Mouse (Mus musculus) left cerebral cortex, adult 11 months (tissue): Measurements from ENCODE around the gene Ccdc194.

Experiments
- DNase-seq: peaks from one replicate; pipeline ENCODE4 v3.0.0; 2022; ENCODE audit warnings: low spot score

Ccdc194 gene

DNA sequence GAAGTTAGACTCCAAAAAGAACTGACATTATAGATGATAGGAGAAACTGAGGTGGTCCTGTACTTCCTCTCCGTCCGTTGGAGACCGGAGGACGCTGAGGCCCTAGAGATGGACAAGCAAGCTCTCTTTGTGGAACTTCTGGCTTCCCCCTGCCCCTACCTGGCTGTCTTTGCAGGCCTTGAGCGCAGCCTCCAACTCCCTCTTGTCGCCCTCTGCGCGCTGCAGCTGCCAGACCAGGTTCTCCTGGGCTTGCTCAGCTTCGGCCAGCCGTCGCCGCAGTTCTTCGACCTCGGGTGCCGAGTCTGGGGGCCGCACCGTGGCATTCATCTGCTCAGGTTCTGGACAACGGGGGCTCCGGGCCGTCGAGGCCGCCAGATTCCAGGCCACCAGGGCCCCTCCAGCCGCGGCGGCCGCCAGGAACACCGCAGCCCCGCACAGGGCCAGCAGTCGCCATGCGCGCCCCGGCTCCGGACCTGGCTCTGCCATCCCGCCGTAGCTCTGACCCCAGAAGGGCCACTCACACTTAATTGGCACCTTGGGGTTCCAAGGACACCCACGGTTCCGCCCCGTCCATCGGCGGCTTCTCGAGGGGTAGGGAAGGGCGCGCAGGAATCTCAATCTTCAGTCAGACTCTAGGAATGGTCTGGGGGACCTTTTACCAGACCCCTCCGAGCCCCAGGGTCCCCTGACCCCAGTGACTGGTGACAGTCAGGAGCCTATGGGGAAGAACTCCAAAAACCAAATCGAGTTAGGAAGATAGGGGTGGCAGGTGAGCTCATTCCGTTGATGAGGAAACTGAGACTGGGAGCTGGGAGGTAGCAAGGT, at the start of gene Ccdc194:
Gene Ccdc194 (minus strand): TSS at position 486 of the 825 bp plus-strand sequence.
- DNase-seq = no peak

DNA sequence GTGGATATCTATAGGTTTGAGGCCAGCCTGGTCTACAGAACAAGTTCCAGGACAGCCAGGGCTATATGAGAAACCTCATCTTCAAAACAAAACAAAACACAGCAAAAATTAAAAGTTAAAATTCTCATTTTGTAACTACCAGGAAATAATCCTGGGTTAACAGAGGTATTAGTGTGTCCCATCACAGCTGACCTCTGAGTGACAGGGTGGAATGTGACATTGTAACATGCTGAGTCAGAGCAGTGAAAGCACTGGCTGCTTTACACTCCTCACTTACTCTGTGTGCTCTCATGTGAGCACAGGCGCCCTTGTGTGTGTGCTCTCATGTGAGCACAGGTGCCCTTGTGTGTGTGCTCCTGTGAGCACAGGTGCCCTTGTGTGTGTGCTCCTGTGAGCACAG, 49.5 kb upstream of the Ccdc194 start:
- DNase-seq = no peak

DNA sequence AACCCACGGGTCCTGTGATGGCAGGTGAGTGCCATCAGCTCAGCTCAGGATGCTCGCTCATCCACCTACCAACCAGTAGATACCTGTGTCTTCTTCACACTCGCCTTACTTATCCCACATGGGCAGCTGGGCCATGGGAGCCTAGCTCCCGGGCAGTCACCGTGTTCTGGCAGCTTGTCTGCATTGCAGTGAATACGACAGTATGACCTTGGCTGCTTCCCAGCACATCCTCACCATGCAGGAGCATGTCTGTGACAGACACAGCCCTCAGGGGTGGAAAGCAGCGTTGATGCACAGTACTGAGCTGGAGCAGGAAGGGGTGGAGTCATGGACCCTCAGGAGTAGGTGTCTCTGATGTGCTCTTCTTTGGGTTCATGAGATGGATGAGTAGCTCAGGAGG, 48.9 kb upstream of the Ccdc194 start:
- DNase-seq = no peak

DNA sequence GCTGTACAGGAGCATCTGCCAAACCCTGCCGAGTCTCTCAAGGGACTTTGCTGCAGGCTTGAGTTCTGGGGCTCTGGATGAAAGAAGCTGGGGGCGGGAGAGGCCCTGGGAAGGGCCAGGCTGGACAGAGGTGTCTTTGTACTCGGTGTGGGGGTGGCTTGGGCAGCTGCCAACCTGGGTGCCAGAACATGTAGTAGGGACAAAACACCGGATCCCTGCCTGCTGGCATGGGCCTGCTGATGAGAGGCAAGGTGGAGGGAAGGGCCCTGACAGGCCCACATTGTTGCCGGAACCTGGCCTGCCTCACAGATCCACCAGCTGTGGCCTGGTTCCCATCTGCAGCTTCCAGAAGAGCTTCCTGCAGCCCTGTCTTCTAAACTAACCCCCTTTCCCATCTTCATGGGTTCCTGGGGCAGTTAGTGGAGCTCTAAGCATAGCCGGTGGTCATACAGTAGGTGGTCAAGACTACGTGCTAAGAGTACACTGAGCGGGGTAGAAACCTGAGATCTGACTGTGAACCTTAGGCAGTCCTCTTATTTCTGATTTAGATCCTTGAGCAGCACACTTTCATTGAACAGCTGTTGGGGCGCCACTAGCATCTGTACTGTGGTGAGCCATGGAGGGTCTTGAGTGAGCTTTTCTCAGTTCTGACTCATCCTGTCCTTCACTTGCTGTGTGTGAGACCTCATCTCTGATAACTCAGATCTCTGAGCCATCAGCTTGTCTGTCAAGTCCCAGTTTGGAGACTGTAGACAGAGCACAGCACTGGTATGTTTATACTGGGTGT, 47.5 kb upstream of the Ccdc194 start:
- DNase-seq = peak; percentile 86

DNA sequence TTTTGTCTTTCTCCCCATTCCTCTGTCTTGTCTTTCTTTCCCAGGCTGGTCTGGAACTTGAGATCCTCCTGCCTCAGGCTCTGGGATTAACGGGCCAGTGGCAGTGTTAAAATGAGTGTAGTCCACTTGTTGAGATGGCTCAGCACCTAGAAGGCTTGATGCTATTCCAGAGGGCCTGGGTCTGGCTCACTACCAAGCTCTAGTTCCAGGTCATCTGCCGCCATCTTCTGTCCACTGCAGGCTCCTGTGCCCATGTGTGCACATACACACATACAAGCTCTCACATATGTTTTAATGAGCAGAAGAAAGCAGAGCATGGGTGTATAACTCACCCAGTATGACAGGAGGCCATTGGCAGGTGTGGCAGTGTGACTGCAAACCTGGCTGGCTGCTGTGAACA, 46.6 kb upstream of the Ccdc194 start:
- no peak for DNase-seq

DNA sequence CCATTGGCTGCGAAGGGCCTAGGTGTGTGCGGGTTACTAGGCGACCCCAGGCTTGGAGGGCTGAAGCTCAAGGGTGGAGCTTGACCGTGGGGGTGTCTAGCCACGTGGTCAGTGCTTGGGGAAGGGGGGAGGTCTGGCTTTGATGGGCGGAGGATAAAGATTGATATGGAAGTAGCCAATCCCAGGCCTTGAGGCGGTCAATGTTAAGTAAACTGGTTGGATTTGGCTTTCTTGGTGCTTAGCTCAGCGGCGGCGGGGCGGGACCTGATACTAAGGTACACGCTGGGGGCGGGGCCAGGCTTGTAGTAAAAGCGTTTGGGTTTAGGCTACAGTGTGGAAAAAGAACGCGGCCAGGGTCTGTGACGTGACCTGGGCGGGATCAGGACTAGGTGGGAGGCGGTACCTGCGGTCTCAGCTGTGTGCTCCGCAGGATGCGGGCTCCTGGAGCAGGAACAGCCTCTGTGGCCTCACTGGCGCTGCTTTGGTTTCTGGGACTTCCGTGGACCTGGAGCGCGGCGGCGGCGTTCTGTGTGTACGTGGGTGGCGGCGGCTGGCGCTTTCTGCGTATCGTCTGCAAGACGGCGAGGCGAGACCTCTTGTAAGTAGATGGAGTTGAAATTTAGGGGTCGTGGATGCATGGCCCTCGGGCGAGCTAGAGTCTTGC, 44.9 kb upstream of the Ccdc194 start:
- DNase-seq = peak; percentile 97

DNA sequence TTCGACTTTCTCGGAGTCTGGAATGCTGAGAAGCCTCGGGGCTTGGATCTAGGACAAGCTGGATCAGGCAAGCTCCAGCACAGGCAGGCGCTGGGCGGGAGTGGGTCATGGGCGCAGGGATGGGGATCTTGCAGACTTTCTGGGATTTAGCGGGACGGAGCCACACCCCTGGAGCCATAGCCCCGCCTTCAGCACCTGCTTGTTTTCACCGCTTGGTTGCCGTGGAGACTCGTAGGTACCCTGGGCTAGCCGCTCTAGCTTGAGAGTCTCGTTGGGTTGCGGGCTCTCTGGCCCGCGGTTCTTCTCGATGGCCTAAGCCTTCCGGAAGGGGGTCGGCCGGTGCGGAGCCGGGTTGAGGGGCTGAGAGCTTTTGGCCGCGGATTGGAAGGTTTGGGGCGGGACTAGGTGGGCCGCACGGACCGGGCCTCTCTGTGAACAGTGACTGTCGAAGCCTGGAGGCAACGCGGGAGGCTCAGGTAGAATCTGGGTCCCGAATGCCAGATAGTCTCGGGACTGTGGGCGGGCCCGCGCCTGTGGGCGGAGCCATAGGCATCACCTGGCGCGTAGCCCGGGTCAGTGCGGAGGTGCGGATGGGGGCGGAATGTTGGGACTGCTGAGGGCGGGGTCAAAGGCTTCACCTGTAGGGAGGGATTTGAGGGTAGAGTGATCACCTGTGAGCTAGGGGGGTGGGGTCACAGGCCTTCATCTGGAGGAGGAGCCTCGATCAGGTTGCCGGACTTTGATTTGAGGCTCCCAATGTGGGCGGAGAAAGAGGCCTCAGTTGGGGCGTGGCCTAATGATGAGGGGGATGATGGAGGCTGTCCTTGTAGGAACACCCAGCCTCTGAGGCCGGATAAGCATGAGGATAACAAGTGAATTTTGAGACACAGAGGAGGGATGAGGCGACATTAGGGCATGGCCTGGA, 44.1 kb upstream of the Ccdc194 start:
- DNase-seq = peak; percentile 95

DNA sequence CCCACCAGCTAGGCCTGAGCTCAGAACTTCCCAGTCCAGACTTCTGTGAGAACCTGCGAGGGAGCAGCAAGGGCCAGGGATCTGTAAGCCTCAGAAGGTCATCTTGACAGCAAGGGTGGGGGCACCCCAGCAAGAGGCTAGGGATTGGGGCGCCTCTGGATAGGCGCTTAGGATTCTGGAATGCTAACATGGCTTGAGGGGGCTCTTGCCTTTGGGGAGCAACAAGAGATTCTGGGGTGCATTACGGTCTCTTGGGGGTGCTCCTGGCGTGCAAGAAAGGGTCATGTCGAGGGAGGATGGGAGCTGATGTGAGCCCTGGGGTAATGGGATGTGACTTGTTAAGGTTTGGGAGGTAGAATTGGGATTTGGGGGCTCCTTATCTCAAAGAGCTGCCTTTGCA, 43.4 kb upstream of the Ccdc194 start:
- no peak for DNase-seq

DNA sequence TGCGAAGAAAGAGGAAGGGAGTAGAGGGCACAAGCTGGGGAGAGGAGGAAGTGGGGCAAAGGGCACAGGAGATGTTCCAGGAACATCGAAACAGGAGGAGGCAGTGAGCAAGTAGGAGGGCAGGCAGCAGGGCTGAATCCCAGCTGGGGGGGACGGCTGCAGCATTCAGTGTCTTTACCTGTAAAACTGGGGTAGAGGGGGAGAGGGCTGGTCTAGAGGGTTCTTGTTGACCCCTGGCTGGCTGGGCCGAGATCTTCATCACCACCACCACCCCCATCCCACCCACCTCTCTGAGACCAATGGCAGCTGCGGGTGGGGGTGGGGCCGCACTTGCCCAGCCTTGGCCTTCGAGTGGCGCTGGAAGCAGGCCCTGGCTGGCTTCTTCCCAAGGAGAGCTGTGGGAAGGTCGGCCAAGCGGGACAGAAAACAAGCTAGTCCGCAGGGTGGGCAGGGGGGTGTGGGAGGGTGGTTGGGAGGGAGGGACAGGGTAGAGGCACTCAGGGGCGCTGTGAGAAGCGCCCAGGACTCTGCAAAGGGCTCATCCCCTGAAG, 43.0 kb upstream of the Ccdc194 start, which contains the start of gene Slc27a1:
Gene Slc27a1 (plus strand): TSS at position 496 of the 551 bp plus-strand sequence.
- no peak for DNase-seq

DNA sequence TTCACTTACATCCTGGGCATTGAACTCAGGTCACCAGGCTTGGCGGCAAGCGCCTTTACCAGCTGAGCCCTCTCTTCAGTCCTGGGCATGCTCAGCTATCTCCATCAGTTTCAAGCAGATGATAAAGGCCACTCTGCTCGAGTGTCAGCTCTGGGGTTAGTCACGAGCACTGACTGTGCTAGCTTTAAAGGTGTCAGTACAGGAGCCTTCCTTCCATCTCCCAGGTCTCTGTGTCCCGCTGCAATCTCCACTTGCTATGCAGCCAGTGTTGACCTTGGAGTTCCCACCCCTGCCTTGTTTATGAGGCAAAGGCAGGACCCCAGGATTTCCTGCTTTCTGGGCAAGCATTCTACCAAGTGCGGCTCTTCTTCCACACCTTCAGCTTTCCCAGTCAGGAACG, 42.1 kb upstream of the Ccdc194 start:
- no peak for DNase-seq

DNA sequence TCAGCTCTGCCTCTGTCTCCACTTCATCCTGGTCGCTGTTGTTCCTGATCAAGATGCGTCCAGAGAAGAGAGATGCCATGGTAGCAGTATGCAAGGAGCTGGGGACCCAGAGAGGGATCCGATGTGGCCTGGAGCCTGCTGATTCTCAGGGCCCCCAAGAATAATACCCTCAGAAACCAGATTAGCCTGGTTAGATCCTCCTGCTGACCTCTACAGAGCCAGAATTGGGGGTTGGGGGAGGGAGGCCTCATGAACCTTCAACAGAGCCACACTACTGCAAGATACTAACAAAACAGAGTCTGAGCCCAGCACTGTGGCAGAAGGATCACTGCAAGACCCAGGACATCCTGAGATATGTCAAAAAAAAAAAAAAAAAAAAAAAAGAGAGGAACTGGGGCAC, 41.0 kb upstream of the Ccdc194 start, which contains the start of gene Nxnl1:
Gene Nxnl1 (minus strand): TSS at position 101 of the 400 bp plus-strand sequence.
- DNase-seq = no peak

DNA sequence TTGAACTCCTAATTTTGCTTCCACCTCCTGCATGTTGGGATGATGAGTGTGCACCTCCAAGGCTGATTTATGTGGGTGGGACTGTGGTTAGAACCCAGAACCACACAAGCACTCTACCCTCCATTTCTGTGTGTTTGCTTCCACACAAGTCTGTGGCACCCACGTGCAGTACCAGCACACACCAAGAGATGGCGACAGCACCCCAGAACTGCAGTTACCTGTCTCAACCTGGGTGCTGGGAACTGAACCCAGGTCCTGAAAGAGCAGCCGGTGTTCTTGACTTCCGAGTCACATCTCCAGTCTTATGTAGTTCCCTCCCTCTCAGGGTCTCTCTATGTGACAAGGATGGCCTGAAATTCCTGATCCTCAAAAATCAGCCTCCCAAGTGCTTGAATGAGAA, 38.5 kb upstream of the Ccdc194 start:
- no peak for DNase-seq

DNA sequence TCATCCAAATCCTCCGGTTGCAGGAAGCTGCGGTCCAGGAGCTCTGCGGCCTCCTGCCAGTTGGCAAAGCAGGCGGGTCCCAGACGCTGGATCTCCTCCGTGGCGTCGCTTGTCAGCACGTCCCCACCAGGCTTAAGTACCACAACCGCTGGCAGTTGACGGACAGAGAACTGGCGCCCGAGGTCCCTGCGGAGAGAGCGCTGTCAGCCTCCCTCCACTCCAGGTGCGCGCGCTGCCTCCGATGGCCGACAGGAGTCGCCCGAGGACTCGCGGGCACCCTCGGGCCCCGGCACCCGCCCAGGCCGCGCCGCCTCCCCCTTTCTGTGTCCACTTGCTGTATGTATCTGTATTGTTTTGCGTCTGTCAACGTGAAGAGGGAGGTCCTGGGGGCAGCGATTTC, 37.2 kb upstream of the Ccdc194 start:
- no peak for DNase-seq

DNA sequence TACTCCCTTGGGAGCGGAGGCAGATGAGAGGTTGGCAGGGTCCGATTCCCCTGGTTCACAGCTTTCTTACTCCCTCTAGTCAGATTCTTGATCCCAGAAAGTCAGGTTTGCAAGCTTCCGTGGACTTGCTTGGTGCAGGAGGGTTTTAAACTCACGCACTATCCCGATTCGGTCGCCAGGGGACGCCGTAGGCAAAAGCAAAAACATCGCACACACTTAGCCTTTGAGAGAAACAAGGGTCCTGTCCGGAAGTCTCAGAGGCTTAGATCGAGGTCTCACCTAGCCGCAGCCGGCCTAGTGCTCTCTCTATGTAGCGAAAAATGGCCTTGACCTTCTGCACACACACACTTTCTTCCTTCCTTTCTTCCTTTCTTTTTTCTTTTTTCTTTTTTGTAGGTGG, 35.9 kb upstream of the Ccdc194 start:
- no peak for DNase-seq

DNA sequence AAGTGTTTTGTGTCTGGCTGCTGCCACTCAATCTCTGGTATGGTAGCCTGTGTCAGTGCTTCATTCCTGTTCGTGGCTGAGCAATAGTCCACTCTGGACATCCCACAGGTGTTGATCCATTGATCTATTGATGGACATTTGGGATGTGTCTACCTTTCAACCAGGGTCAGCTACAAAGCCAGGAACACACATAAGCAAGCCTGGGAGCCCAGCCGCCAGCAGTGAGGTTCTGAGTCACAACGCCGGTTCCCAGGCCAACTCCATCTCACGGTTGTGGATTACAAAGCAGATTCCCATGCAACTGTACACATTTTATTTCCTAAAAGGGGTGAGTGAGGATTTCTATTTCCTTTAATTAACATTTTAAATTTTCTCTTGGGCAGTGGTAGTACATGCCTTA, 35.3 kb upstream of the Ccdc194 start:
- no peak for DNase-seq

DNA sequence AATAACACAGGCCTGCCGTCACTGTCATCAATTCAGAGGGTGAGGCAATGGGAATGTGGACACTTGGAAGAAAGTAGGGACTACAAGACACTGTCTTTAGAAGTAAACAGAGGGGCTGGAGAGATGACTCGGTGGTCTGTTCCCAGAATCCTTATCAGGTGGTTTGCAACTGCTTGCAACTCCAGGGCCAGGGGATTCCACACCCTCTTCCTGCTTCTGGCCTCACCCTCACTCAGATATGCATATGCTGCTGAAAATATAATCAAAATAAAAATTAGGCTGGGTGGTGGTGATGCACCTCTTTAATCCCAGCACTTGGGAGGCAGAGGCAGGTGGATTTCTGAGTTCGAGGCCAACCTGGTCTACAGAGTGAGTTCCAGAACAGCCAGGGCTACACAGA, 34.6 kb upstream of the Ccdc194 start:
- DNase-seq = no peak

DNA sequence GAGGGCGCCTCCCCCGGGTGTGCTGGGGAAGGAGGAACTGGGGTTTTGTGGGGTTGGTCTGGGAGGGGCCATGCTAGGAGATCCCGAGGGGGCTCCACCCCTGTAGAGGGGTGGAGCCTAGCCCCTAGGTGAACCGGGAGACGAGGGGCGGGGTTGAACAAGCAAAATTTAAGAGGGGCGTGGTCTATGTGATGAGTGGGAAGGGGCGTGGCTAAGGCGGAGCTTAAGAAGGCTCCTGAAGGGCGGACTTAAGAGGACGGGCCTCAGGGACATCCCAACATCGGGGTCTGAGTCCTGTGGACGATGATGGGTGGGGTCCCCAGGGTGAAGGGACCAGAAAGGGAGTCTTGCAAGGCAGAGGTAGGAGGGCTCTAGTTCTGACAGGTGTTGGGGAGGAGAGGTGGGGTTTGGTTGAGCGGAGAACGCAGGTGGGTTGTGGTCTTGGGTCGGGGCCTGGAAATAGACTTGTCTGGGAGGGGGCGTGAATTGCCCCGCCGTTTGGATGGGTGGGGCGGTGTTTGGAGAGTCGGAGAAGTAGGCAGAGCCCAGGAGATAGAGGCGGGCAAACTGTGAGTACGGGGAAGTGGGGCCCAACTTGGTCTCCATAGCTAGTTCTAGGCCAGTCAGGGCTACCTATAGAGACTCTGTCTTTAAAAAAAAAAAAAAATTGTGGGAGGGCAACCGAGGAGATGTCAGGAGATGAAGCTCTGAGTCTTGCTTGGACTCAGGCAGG, 33.6 kb upstream of the Ccdc194 start:
- no peak for DNase-seq

DNA sequence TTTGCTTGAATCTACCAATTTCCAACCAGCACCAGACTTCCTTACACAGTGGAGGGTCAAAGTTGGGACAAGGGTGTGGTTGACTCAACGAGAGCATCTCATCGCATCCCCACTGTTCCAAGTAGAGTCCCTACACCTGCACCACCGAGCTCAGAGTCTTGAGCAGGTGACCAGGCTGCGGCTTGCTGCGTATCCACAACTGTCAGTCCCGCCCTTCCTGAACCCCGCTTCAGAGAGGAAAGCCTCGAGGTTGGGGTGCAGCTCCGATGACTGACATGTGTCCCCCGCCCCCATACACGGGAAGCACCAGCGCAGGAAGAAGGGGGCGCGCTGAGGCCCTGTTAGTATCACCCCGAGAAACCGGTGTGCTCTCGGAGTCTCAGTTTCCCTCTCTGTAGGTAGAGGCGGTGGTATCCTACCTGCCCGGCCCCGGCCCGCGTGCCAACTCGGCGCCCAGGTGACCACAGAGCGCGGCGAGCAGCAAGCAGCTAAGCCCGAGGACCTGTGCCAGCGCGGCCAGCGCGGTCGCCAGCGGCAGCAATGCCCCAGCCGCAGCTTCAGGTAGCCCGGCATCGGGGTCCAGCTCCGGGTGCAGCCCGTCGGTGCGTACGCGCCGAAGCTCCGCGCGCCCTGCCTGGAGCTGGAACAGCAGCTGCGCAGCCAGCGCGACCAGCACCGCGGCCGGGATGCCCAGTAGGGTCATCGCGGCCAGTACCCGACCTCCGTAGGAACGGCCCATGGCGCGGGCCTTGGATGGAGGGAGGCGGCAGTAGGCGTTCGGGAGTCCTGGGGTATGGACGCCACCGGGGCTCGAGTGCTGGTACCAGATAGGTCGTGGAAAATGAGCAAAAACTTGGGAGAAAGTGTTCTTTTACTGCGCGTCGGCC, 32.8 kb upstream of the Ccdc194 start, which contains the start of gene Tmem221:
Gene Tmem221 (minus strand): TSS at position 801 of the 887 bp plus-strand sequence.
- no peak for DNase-seq

DNA sequence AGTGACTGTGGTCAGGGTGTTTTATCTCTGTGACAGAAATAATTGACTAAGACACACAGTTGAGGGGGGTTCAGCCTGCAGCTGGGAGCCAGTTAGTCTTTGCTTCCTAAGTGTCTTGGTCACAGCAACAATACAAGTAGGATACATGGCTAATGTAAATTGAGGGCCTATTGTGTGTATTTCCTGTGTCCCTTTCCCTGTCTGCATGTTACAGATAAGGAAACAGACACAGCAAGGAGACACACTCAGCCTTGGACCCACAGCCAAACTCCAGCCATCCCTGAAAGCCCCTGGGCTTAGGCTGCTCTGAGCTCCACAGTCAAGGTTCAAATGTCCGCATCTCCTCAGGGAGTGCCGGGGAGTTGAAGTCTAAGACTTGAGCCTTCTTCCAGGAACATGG, 29.1 kb upstream of the Ccdc194 start:
- no peak for DNase-seq
